Mouse (Mus musculus) embryonic facial prominence, embryonic 13.5 days (tissue): ENCODE measurements at regions not wholly inside any gene's neighbourhood (a gene's known extent, or its start where the extent isn't known, plus 50 kb on each side); places are given as distances from the start of the nearest gene placed in this dataset.
A peak's percentile ranks its signal among the peaks of the same experiment; 100 is the strongest.

Experiments
- ATAC-seq: fragments of 200-750 bp; cut with Nextera tagmentation; 2 replicates; pipeline ENCODE4 v1.8.0; 2017; ENCODE audit warnings: low read depth; ENCODE audit not compliant: insufficient number of reproducible peaks, insufficient read depth, low FRiP score, low TSS enrichment
- H3K27ac ChIP-seq: fragments of 300-500 bp; sonication (generic); 2 replicates; pipeline ENCODE4 v1.5.1; 2015; ENCODE audit warnings: moderate library complexity, mild to moderate bottlenecking, inconsistent platforms
- H3K27me3 ChIP-seq: fragments of 300-500 bp; sonication (generic); 2 replicates; pipeline ENCODE4 v1.6.1; 2015; ENCODE audit warnings: mild to moderate bottlenecking, inconsistent platforms
- H3K36me3 ChIP-seq: fragments of 300-500 bp; sonication (generic); 2 replicates; pipeline ENCODE4 v1.6.1; 2015; ENCODE audit warnings: mild to moderate bottlenecking, inconsistent platforms
- H3K4me1 ChIP-seq: fragments of 300-500 bp; sonication (generic); 2 replicates; pipeline ENCODE4 v1.6.1; 2015; ENCODE audit warnings: inconsistent platforms
- H3K4me2 ChIP-seq: fragments of 300-500 bp; sonication (generic); 2 replicates; pipeline ENCODE4 v1.6.1; 2015; ENCODE audit warnings: moderate library complexity, mild to moderate bottlenecking, inconsistent platforms
- H3K4me3 ChIP-seq: fragments of 300-500 bp; sonication (generic); 2 replicates; pipeline ENCODE4 v1.5.1; 2015; ENCODE audit warnings: mild to moderate bottlenecking, inconsistent platforms
- H3K9ac ChIP-seq: fragments of 300-500 bp; sonication (generic); 2 replicates; pipeline ENCODE4 v1.6.1; 2015; ENCODE audit warnings: mild to moderate bottlenecking, inconsistent platforms
- H3K9me3 ChIP-seq: fragments of 300-500 bp; sonication (generic); 2 replicates; pipeline ENCODE4 v1.6.1; 2016; ENCODE audit warnings: inconsistent platforms
- WGBS: fragments of 180-500 bp; shearing (Covaris S2); methylation state at CpG from one replicate; pipeline ENCODE4 v1.1.7; 2015; ENCODE audit warnings: mixed read lengths; 5-methylcytosine and 5-hydroxymethylcytosine counted together

- 62% methylated on average over 12 of the region's 12 CpGs for WGBS
These were observed 173.2 kb downstream of the Tbx18 start for GRCm38 (mm10) chr9:87557841-87558240.

DNA sequence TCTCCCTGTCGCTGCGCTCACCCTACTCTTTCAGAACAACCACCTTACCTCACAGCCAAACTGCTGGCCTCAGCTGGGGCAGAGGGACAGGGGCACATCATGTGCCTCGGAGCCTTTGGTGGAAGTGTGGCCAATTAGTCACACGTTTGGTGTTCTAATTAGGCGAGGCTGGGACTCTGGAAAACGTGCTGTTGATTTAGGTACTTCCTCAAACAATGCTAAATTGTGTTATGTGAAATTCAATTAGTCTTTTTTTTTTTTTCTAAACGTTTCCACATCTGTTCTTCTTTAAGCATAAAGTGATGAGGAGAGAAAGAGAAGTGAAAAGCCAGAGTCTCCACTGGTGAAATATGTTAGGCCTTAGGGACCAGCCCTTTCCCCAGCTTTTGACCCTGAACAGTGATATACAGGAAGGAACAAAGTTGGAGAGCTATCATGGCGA is 174.1 kb downstream of the Tbx18 start:
- Histone ChIP-seq H3K36me3 (no peaks in the 10 kb centered on the region), H3K9me3 (no peaks in the 10 kb centered on the region), H3K27me3 (peaks cover 5% of the 10 kb centered on the region; the same call in 1 of the 2 replicates), H3K4me2 (0 out of 2 replicates have a peak overlapping the region, but pooled peaks have one; percentile 16), H3K9ac (no peak overlapping the region), H3K4me3 (no peak overlapping the region), H3K27ac (no peak overlapping the region), H3K4me1 (peaks cover 13% of the 10 kb centered on the region)
- no peak for ATAC-seq
- WGBS: 6% methylated on average over 8 of the region's 8 CpGs

More at GRCm38 (mm10) chr9:87557841-87558240, 173.2 kb downstream of the Tbx18 start:
- Histone ChIP-seq H3K4me1 (peaks cover 13% of the 10 kb centered on the region), H3K9me3 (no peaks in the 10 kb centered on the region), H3K27me3 (peaks cover 5% of the 10 kb centered on the region; the same call in 1 of the 2 replicates), H3K4me3 (no peak overlapping the region), H3K9ac (no peak overlapping the region), H3K4me2 (peak overlapping the region; percentile 16; the same call in 1 of the 2 replicates), H3K27ac (no peak overlapping the region), H3K36me3 (no peaks in the 10 kb centered on the region)
- ATAC-seq: no peak

DNA sequence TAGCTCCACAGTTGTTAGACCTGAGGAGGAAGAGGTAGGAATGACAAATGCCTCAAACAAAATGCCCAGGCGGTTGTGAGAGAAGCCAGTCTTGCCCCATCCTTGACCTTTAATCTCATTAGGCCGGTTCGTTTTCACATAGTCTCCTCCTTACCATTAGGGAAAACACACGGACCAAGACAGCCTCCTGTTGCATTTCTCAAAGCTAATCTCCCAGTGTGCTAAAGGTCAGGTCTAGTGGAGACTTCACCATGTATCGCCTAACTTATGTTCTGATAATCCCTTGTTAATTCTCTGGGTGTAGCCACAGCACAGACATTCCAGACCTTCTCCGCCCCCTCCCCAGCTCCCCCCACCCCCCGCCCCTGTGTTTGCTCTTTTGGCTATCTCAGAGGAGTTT is 174.5 kb downstream of the Tbx18 start:
- 12% methylated on average over 7 of the region's 7 CpGs for WGBS

DNA sequence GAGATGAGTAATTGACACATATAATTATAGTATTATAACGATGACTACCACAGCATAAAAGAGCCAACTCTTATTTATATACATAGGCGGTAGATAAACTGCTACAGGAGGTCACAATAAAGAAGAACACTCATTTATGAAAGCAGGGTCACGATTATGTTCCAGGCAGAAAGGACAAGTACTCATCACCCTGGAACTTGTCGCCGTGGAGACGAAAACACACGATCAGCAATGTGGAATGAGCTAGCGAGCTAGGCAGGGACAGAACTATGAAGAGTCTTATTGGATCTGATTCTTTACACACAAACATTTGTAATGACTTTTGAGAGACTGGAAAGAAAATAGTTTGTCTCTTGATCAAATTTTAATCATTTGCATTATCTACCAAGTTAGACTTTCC is 197.9 kb downstream of the Tbx18 start:
- Histone ChIP-seq H3K9ac (no peak overlapping the region), H3K9me3 (no peaks in the 10 kb centered on the region), H3K27me3 (no peaks in the 10 kb centered on the region), H3K4me2 (no peak overlapping the region), H3K4me1 (no peaks in the 10 kb centered on the region), H3K4me3 (no peak overlapping the region), H3K36me3 (no peaks in the 10 kb centered on the region), H3K27ac (no peak overlapping the region)
- WGBS: 82% methylated on average over 8 of the region's 8 CpGs
- ATAC-seq: no peak

More for the DNA sequence above, 174.5 kb downstream of the Tbx18 start:
- no peak overlapping the region for H3K4me3 ChIP-seq
- H3K36me3 ChIP-seq: no peaks in the 10 kb centered on the region
- ATAC-seq: no peak
- no peak overlapping the region for H3K9ac ChIP-seq
- H3K27me3 ChIP-seq: 0 out of 2 replicates have a peak, but pooled peaks cover under 1% of the 10 kb centered on the region
- H3K4me2 ChIP-seq: 0 out of 2 replicates have a peak overlapping the region, but pooled peaks have one; percentile 16
- H3K27ac ChIP-seq: no peak overlapping the region
- H3K9me3 ChIP-seq: no peaks in the 10 kb centered on the region
- H3K4me1 ChIP-seq: peaks cover 13% of the 10 kb centered on the region

DNA sequence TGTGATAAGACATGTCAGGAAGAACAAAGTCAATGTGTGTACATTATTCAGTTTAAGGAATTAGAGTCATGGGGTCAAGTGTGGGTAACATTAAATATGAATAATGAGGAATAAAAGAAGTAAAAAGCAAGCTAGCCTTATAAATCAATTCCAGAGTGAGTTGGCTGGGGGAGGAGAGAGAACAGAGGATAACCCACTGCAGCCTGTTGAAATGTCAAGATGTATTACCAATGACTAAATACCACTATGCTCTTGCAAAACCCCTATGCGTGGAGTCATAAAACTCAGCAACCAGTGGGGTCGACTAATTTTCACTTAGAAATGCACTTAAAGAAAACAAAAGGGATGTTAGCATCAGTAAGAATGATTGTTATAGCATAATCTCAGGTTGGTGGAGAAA is 201.2 kb downstream of the Tbx18 start:
- Histone ChIP-seq H3K9ac (no peak overlapping the region), H3K27ac (no peak overlapping the region), H3K4me1 (no peaks in the 10 kb centered on the region), H3K9me3 (no peaks in the 10 kb centered on the region), H3K4me2 (no peak overlapping the region), H3K4me3 (no peak overlapping the region), H3K36me3 (no peaks in the 10 kb centered on the region), H3K27me3 (no peaks in the 10 kb centered on the region)
- ATAC-seq: no peak
- 73% methylated on average over 2 of the region's 2 CpGs for WGBS

- no peak overlapping the region for H3K9ac ChIP-seq
- no peaks in the 10 kb centered on the region for H3K9me3 ChIP-seq
- H3K4me2 ChIP-seq: no peak overlapping the region
- H3K36me3 ChIP-seq: no peaks in the 10 kb centered on the region
- ATAC-seq: no peak
- WGBS: 86% methylated on average over 5 of the region's 5 CpGs
- H3K4me1 ChIP-seq: no peaks in the 10 kb centered on the region
- no peaks in the 10 kb centered on the region for H3K27me3 ChIP-seq
- no peak overlapping the region for H3K27ac ChIP-seq
- no peak overlapping the region for H3K4me3 ChIP-seq
These were observed 206.0 kb downstream of the Tbx18 start for GRCm38 (mm10) chr9:87524890-87525684.

DNA sequence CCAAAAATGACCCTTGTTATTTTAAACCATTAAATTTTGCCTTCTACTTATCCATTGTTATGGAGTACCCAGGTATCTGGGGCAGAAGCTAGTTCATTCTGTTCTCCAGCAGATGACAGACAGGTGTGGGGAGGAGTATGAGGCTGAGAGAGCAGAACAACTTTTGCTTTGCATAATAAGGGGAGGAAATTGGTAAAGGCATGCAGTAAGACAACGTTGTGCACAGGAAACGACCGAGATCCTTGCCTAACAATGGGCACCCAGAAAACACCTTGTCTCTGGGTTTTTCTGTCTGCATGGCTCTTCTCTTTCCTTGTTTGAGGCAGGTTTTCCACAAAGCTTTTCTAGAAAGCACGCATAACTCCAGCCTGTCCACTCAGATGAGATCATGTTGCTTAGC is 220.4 kb downstream of the Tbx18 start:
- Histone ChIP-seq H3K4me1 (no peaks in the 10 kb centered on the region; the same call in 1 of the 2 replicates), H3K9ac (no peak overlapping the region), H3K27ac (no peak overlapping the region), H3K4me2 (no peak overlapping the region), H3K4me3 (no peak overlapping the region), H3K9me3 (no peaks in the 10 kb centered on the region), H3K36me3 (no peaks in the 10 kb centered on the region), H3K27me3 (no peaks in the 10 kb centered on the region)
- ATAC-seq: no peak
- WGBS: 75% methylated on average over 4 of the region's 4 CpGs

DNA sequence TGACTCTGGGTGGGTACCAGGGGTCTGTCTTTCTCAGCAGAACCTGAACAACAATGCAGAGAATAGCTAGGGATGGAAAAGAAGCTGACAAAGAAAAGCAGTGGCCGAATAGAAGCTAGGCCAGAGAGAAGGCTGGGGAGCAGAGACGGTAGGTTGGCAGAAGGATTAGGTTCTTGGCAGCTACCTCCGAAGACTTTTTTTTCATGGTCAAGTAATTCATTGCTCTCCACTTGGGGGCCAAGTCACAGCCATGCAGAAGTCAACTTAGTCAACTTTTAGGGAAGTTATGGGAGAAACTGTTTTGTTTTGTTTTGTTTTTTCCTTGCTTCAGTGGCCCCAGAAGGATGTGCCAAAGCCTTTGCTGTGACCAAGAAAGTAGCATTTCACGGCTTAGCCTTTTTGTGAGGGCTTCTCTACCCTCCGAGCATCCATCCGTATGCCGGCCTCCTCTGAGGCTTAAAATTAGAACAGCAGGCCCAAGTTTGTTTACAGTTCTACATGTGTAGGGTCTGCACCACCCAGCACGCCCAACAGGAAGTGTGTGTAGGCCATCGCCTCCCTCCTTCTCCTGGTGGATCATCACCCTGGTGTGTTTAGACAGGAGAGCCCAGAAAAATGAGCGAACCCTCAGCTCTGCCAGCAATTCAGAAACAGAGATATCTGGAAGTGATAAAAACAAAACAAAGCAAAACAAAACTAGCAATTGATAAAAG is 226.2 kb downstream of the Tbx18 start:
- Histone ChIP-seq H3K4me3 (no peak overlapping the region), H3K36me3 (no peaks in the 10 kb centered on the region)
- WGBS: 75% methylated on average over 10 of the region's 10 CpGs

GRCm38 (mm10) chr9:87464141-87464540 is 208.8 kb upstream of the Cep162 start:
- Histone ChIP-seq H3K4me3 (no peak overlapping the region), H3K27me3 (no peaks in the 10 kb centered on the region), H3K4me1 (no peaks in the 10 kb centered on the region), H3K4me2 (no peak overlapping the region), H3K36me3 (no peaks in the 10 kb centered on the region), H3K27ac (no peak overlapping the region), H3K9ac (no peak overlapping the region), H3K9me3 (no peaks in the 10 kb centered on the region)
- no peak for ATAC-seq
- 87% methylated on average over 3 of the region's 3 CpGs for WGBS

More for the DNA sequence above, 226.2 kb downstream of the Tbx18 start:
- Histone ChIP-seq H3K9me3 (no peaks in the 10 kb centered on the region), H3K4me1 (no peaks in the 10 kb centered on the region), H3K27me3 (no peaks in the 10 kb centered on the region), H3K9ac (no peak overlapping the region), H3K27ac (no peak overlapping the region), H3K4me2 (no peak overlapping the region)
- ATAC-seq: no peak

DNA sequence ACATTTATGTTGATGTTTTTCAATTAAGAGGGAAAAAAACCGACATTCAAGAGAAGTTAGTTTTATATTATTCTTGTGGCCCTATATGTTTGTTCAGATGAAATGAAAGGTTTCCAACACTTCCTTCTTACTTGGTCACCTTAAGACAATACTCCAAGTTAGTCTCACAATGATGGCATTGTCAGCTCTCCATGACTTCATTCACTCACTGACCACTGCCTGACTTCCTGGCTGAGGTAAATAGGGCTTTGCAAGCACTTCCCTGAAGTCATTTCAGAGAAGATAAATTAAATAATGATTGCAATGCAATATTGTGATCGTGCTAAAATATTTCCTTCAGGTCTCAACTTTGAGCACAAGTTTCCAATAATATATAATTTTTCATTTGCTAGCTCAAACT is 197.9 kb upstream of the Cep162 start:
- H3K27me3 ChIP-seq: no peaks in the 10 kb centered on the region
- no peak overlapping the region for H3K4me2 ChIP-seq
- WGBS: 68% methylated on average over 2 of the region's 2 CpGs
- no peaks in the 10 kb centered on the region for H3K4me1 ChIP-seq
- no peak overlapping the region for H3K4me3 ChIP-seq
- H3K27ac ChIP-seq: no peak overlapping the region
- ATAC-seq: no peak
- H3K9ac ChIP-seq: no peak overlapping the region
- H3K36me3 ChIP-seq: no peaks in the 10 kb centered on the region
- no peaks in the 10 kb centered on the region for H3K9me3 ChIP-seq

DNA sequence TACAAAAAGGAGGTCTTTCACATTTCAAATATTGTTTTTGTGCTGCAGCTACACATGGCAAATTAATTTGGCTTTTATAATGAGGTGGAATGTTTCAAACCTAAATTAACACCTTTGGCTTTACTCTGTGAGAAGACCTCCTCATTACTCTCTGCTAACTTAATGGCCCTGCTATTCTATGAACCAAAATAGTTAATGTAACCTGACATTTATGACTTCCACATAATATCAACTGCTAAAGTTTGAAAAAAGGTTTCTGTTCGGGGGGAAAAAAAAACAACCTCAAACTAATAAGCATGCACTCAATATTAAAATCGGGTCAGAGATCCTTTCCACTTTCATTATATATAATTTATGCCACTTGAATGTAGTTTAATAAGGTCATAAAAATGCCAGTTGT is 197.2 kb upstream of the Cep162 start:
- no peak overlapping the region for H3K27ac ChIP-seq
- H3K4me1 ChIP-seq: no peaks in the 10 kb centered on the region
- ATAC-seq: no peak
- no peaks in the 10 kb centered on the region for H3K9me3 ChIP-seq
- WGBS: 67% methylated on average over 2 of the region's 2 CpGs
- H3K9ac ChIP-seq: no peak overlapping the region
- no peak overlapping the region for H3K4me2 ChIP-seq
- no peaks in the 10 kb centered on the region for H3K36me3 ChIP-seq
- H3K4me3 ChIP-seq: no peak overlapping the region
- no peaks in the 10 kb centered on the region for H3K27me3 ChIP-seq
